Mouse (Mus musculus) layer of hippocampus, adult 9-10 months (tissue): ENCODE results near the gene Slc37a2.
A peak's percentile ranks its signal among the peaks of the same experiment; 100 is the strongest.

Experiments used
- DNase-seq: peaks from one replicate; pipeline ENCODE4 v3.0.0; 2022; ENCODE audit warnings: low spot score

Gene Slc37a2

GRCm38 (mm10) chr9:37214327-37215060 lies 41.0 kb downstream of the Slc37a2 start:
- DNase-seq: no peak

GRCm38 (mm10) chr9:37213060-37213738 lies 42.3 kb downstream of the Slc37a2 start:
- DNase-seq: no peak

- peak; percentile 99 for DNase-seq
Measured at GRCm38 (mm10) chr9:37207929-37208411, 47.6 kb downstream of the Slc37a2 start, which contains the start of gene Tmem218. Gene Tmem218, plus strand, starts transcription at chr9:37208223.

GRCm38 (mm10) chr9:37203884-37204283 lies 51.7 kb downstream of the Slc37a2 start:
- no peak for DNase-seq

- DNase-seq: no peak
Measured at GRCm38 (mm10) chr9:37200414-37200813, 55.1 kb downstream of the Slc37a2 start.

GRCm38 (mm10) chr9:37197067-37197466 lies 58.5 kb downstream of the Slc37a2 start:
- no peak for DNase-seq

- no peak for DNase-seq
Measured at GRCm38 (mm10) chr9:37188024-37188423, 67.5 kb downstream of the Slc37a2 start.

- no peak for DNase-seq
Measured at GRCm38 (mm10) chr9:37187407-37187806, 68.1 kb downstream of the Slc37a2 start.

GRCm38 (mm10) chr9:37183176-37183575 lies 72.4 kb downstream of the Slc37a2 start:
- no peak for DNase-seq

GRCm38 (mm10) chr9:37181596-37181995 lies 73.9 kb downstream of the Slc37a2 start:
- DNase-seq: no peak

- DNase-seq: no peak
Measured at GRCm38 (mm10) chr9:37179596-37179995, 75.9 kb downstream of the Slc37a2 start.

GRCm38 (mm10) chr9:37178911-37179310 lies 76.6 kb downstream of the Slc37a2 start:
- DNase-seq: no peak
